Mouse (Mus musculus): ENCODE measurements at regions not wholly inside any gene's neighbourhood (a gene's known extent, or its start where the extent isn't known, plus 50 kb on each side); places are given as distances from the start of the nearest gene placed in this dataset.

- H3K4me3 ChIP-seq (ENCODE audit: low read depth, low read length): no peak overlapping the region
- peaks cover 7% of the 10 kb centered on the region; the same call in 1 of the 2 replicates for H3K4me1 ChIP-seq (ENCODE audit: control insufficient read depth, insufficient read depth, low read length)
- ATAC-seq: peak; percentile 87
- no peaks in the 10 kb centered on the region for H3K36me3 ChIP-seq (ENCODE audit: control insufficient read depth, insufficient read depth, low read length)
- 69% methylated on average over 9 of the region's 9 CpGs for WGBS
- no peak overlapping the region for H3K9ac ChIP-seq (ENCODE audit: low read depth, low read length)
- no peaks in the 10 kb centered on the region for H3K9me3 ChIP-seq (replicated peaks; ENCODE audit: control insufficient read depth, low read length, poor library complexity, severe bottlenecking)
- no peak overlapping the region for H3K4me2 ChIP-seq (ENCODE audit: low read length)
- H3K27me3 ChIP-seq (ENCODE audit: control insufficient read depth, insufficient read depth, low read depth, low read length): no peaks in the 10 kb centered on the region
- H3K27ac ChIP-seq (ENCODE audit: low read length): peak overlapping the region; percentile 18; the same call in 1 of the 2 replicates
Observed at GRCm38 (mm10) chr2:149748240-149748822, 80.7 kb upstream of the Syndig1 start.

DNA sequence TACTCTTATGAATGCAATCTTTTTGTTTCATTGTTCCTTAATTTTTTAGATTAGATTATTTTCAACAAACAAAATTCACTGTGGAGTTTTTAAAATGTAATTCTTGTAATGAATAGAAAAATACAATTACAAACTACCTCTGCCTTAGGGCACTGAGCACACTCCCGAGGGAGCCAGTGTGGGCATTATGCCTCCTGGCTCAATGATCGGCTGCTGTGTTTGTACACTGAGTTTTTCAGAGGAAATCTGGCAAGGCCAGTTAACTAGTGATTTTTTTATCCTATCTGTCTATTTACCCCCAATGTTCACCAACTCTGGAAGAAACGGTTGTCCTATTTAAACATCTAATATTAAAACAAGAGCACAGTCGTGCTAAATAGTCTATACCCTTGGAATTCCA is 69.9 kb upstream of the Syndig1 start:
- Histone ChIP-seq H3K4me2 (ENCODE audit: low read length) (no peak overlapping the region), H3K4me1 (ENCODE audit: control insufficient read depth, insufficient read depth, low read length) (no peaks in the 10 kb centered on the region), H3K27me3 (ENCODE audit: control insufficient read depth, insufficient read depth, low read depth, low read length) (no peaks in the 10 kb centered on the region), H3K9ac (ENCODE audit: low read depth, low read length) (no peak overlapping the region), H3K27ac (ENCODE audit: low read length) (no peak overlapping the region), H3K9me3 (replicated peaks; ENCODE audit: control insufficient read depth, low read length, poor library complexity, severe bottlenecking) (no peaks in the 10 kb centered on the region), H3K36me3 (ENCODE audit: control insufficient read depth, insufficient read depth, low read length) (no peaks in the 10 kb centered on the region), H3K4me3 (ENCODE audit: low read depth, low read length) (no peak overlapping the region)
- 69% methylated on average over 4 of the region's 4 CpGs for WGBS
- no peak for ATAC-seq

DNA sequence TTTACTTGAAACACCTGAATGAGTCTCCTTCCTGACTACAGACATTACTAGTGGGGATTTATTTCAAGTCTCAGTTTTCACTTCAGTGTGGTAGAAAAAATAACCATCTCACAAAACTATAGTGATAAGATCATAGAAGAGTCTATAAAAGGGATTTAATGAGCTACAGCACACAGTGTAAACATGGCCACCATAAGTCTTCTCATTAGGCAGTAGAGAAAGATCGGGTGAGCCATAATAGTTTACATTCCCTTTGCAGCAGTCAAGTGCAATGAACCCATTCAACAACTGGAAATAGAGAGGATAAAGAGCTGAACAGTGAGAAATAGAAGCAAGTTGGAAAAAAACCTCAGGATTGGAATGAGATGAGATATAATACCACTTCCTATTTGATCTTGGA is 65.1 kb upstream of the Syndig1 start:
- no peak overlapping the region for H3K4me3 ChIP-seq (ENCODE audit: low read depth, low read length)
- no peak overlapping the region for H3K9ac ChIP-seq (ENCODE audit: low read depth, low read length)
- H3K4me2 ChIP-seq (ENCODE audit: low read length): no peak overlapping the region
- H3K36me3 ChIP-seq (ENCODE audit: control insufficient read depth, insufficient read depth, low read length): no peaks in the 10 kb centered on the region
- H3K27me3 ChIP-seq (ENCODE audit: control insufficient read depth, insufficient read depth, low read depth, low read length): no peaks in the 10 kb centered on the region
- no peaks in the 10 kb centered on the region for H3K4me1 ChIP-seq (ENCODE audit: control insufficient read depth, insufficient read depth, low read length)
- no peaks in the 10 kb centered on the region for H3K9me3 ChIP-seq (replicated peaks; ENCODE audit: control insufficient read depth, low read length, poor library complexity, severe bottlenecking)
- no peak for ATAC-seq
- 78% methylated on average over 1 of the region's 1 CpGs for WGBS
- H3K27ac ChIP-seq (ENCODE audit: low read length): no peak overlapping the region

- H3K4me3 ChIP-seq (ENCODE audit: low read depth, low read length): no peak overlapping the region
- H3K27ac ChIP-seq (ENCODE audit: low read length): no peak overlapping the region
- 66% methylated on average over 1 of the region's 1 CpGs for WGBS
- H3K9ac ChIP-seq (ENCODE audit: low read depth, low read length): no peak overlapping the region
- no peaks in the 10 kb centered on the region for H3K4me1 ChIP-seq (ENCODE audit: control insufficient read depth, insufficient read depth, low read length)
- no peak overlapping the region for H3K4me2 ChIP-seq (ENCODE audit: low read length)
- no peaks in the 10 kb centered on the region for H3K27me3 ChIP-seq (ENCODE audit: control insufficient read depth, insufficient read depth, low read depth, low read length)
- no peak for ATAC-seq
- no peaks in the 10 kb centered on the region for H3K36me3 ChIP-seq (ENCODE audit: control insufficient read depth, insufficient read depth, low read length)
- H3K9me3 ChIP-seq (replicated peaks; ENCODE audit: control insufficient read depth, low read length, poor library complexity, severe bottlenecking): no peaks in the 10 kb centered on the region
Observed at GRCm38 (mm10) chr2:149768027-149768426, 61.0 kb upstream of the Syndig1 start.

DNA sequence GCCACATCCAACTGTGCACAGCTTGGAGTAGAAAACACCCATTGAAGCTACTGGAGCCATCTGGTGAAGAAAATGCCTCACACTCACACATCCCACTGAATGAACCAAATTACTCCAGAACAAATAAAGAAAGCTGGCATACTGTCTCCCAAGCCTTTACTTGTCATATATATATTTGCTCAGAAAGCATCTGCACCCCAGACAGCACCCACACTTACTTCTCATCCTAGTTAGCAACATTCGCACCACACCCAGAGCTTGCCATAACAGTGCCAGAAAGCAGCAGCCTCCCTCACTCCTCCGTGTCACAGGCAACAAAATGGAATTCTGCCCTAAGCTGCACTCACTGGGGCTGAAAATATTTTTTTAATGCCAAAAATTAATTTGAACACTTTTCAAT is 60.5 kb upstream of the Syndig1 start:
- H3K4me1 ChIP-seq (ENCODE audit: control insufficient read depth, insufficient read depth, low read length): no peaks in the 10 kb centered on the region
- H3K4me2 ChIP-seq (ENCODE audit: low read length): no peak overlapping the region
- H3K27me3 ChIP-seq (ENCODE audit: control insufficient read depth, insufficient read depth, low read depth, low read length): no peaks in the 10 kb centered on the region
- H3K27ac ChIP-seq (ENCODE audit: low read length): no peak overlapping the region
- H3K9me3 ChIP-seq (replicated peaks; ENCODE audit: control insufficient read depth, low read length, poor library complexity, severe bottlenecking): no peaks in the 10 kb centered on the region
- WGBS: 86% methylated on average over 2 of the region's 2 CpGs
- no peak overlapping the region for H3K4me3 ChIP-seq (ENCODE audit: low read depth, low read length)
- no peak overlapping the region for H3K9ac ChIP-seq (ENCODE audit: low read depth, low read length)
- ATAC-seq: no peak
- no peaks in the 10 kb centered on the region for H3K36me3 ChIP-seq (ENCODE audit: control insufficient read depth, insufficient read depth, low read length)

DNA sequence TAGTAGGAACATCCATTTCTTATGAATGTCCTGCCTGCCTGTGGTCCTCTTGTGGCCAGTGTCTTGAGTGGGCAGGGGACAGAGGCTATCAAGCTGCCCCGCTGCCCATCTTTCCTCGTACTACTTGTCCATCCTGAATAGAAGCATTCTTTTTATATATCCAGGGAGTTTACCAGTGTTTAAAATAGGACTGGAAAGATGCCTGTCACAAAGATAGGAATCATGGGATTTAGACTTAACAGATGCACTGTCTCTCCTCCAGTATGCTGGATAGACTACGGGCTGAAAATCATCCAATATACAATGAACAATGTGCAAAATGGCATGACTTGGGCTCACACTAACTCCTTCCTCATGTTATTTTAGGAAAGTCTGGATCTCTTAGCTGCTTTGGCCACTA is 51.7 kb upstream of the Syndig1 start:
- Histone ChIP-seq H3K27me3 (ENCODE audit: control insufficient read depth, insufficient read depth, low read depth, low read length) (no peaks in the 10 kb centered on the region), H3K27ac (ENCODE audit: low read length) (no peak overlapping the region), H3K9ac (ENCODE audit: low read depth, low read length) (no peak overlapping the region), H3K36me3 (ENCODE audit: control insufficient read depth, insufficient read depth, low read length) (no peaks in the 10 kb centered on the region), H3K4me2 (ENCODE audit: low read length) (no peak overlapping the region), H3K4me3 (ENCODE audit: low read depth, low read length) (no peak overlapping the region), H3K9me3 (replicated peaks; ENCODE audit: control insufficient read depth, low read length, poor library complexity, severe bottlenecking) (no peaks in the 10 kb centered on the region), H3K4me1 (ENCODE audit: control insufficient read depth, insufficient read depth, low read length) (no peaks in the 10 kb centered on the region)
- WGBS: 92% methylated on average over 3 of the region's 3 CpGs
- no peak for ATAC-seq
